Mouse (Mus musculus): ENCODE measurements around the gene Prps1. TPM values are rescaled to one million over a fixed set of nuclear protein-coding genes. Genes with fewer than 3 reads are reported as not detected.
A peak's percentile ranks its signal among the peaks of the same experiment; 100 is the strongest.
"Not testable (repeated sequence)": the region's sequence is repeated elsewhere in the genome, so short reads cannot be mapped to it uniquely, and the experiment has no call there.

The Prps1 gene
- polyA plus RNA-seq, 1 experiment from 2014 or later: 50.9 TPM

DNA sequence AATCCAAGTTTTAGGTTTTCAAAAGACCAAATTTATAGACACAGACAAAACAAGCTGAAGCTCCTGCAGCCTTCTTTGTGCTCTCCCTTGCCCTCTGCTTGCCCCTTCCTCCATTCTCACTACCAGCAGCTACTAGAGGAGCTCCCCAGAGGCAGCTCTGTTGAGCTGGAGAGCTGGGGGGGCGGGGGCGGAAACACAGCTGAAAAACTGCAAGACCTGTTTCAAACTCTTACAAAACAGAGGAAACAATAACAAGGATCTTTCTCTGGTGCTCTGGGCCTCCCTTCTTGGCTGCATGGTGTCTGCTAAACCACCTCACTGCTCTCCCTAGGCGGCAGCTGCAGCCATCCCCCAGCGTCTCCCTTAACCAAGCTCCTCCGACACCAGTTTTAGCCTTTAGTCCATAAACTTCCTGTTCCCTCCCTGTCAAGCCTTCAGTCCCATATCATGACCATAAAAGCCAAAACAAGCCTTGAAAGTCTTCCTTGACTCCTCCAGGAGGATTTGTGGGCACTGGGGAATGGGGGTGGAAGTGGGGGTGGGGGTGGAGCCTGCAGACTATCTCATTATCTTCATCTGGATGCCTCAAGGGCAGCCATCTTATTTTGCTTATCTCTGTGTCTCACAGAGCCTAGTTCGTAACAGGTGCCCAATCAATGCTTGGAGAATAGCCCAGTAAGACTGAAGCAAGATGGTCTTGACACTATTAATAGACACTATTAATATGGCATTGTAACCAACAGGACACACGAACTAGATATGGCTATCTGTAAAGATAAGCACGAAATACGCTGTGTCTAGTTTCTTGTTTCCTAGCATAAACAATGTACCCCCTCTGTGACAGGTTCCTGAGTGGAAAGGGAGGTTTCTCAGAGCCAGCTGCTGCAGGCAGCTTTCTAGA lies 45.2 kb downstream of the Prps1 start:
- ATAC-seq (ENCODE audit: low read depth) (no peak), DNase-seq (no peak)
- no peak overlapping the region for H3K4me3 ChIP-seq (replicated peaks)
- H3K4me1 ChIP-seq (replicated peaks): peaks cover 29% of the 10 kb centered on the region
- H3K9me3 ChIP-seq (replicated peaks): no peaks in the 10 kb centered on the region
- H3K4me2 ChIP-seq: 0 out of 2 replicates have a peak overlapping the region, but pooled peaks have one; percentile 10
- no peaks in the 10 kb centered on the region for H3K27me3 ChIP-seq
- H3K9ac ChIP-seq: no peak overlapping the region
- WGBS (ENCODE audit: insufficient replicate concordance): 37% methylated on average over 9 of the region's 9 CpGs
- H3K36me3 ChIP-seq: no peaks in the 10 kb centered on the region
- no peak overlapping the region for H3K27ac ChIP-seq

DNA sequence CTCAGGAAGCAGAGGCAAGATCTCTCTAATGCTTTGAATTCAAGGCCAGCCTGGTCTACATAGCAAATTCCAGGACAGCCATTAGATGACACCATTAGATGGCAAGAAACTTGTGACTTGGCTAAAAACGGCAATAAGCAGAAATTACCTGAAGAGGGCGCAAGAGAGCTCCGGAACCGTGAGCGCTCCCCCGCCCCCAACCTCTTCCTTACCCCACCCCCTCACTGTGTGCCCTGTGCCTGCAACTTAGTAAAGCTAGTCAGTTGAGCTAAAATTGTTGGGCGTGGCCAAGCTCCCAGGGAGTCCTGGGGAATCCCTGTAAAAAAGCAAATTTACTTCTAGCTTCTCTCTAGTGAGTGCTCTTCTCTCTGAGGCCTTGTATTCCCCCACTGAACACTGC lies 47.5 kb downstream of the Prps1 start:
- no peak overlapping the region for H3K9ac ChIP-seq
- H3K4me3 ChIP-seq (replicated peaks): no peak overlapping the region
- peaks cover 29% of the 10 kb centered on the region for H3K4me1 ChIP-seq (replicated peaks)
- no peak overlapping the region for H3K27ac ChIP-seq
- DNase-seq (peak; percentile 31), ATAC-seq (ENCODE audit: low read depth) (peak; percentile 43)
- no peaks in the 10 kb centered on the region for H3K27me3 ChIP-seq
- WGBS (ENCODE audit: insufficient replicate concordance): 10% methylated on average over 7 of the region's 7 CpGs
- H3K4me2 ChIP-seq: no peak overlapping the region
- H3K36me3 ChIP-seq: no peaks in the 10 kb centered on the region
- H3K9me3 ChIP-seq (replicated peaks): no peaks in the 10 kb centered on the region

DNA sequence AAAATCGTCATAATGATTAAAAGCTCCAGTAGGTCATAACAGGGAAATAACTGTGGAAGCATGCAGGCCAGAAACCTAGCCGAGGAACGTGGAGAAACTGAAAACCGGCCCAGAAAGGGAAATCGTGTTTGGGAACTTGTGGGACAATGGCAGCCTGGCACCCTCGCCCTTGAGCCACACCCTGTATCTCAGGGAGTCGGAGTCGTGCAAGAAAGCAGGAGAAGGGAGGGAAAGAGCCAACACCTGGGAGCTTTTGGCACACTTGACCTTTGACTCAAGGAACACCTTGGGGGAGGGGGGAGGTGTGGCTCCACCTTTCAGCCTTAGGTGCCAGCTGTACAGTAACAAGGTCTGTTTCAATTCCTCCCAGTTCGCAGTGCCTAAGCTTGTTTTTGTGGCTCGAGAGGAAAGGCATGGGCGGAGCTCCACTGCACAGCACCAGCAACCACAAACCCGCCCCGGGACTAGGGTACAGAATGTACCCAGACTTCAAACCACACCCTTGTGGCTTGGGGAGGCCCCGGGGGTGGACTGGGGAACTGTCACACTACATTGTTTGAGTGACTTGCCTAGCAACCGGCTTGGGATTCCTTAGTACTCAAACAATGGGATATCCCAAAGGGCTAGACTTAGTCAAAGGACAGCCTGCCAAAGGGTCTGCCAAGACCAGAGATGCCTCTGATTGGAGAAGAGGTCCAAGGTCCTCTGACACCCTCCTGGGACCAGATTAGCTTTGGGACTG lies 49.3 kb downstream of the Prps1 start:
- ATAC-seq (ENCODE audit: low read depth) (peak; percentile 77), DNase-seq (peak; percentile 38)
- Histone ChIP-seq H3K36me3 (no peaks in the 10 kb centered on the region), H3K27ac (no peak overlapping the region), H3K9me3 (replicated peaks) (no peaks in the 10 kb centered on the region), H3K27me3 (no peaks in the 10 kb centered on the region), H3K4me1 (replicated peaks) (peaks cover 29% of the 10 kb centered on the region), H3K4me2 (peak overlapping the region; percentile 50), H3K9ac (no peak overlapping the region), H3K4me3 (replicated peaks) (no peak overlapping the region)
- 31% methylated on average over 15 of the region's 15 CpGs for WGBS (ENCODE audit: insufficient replicate concordance)

DNA sequence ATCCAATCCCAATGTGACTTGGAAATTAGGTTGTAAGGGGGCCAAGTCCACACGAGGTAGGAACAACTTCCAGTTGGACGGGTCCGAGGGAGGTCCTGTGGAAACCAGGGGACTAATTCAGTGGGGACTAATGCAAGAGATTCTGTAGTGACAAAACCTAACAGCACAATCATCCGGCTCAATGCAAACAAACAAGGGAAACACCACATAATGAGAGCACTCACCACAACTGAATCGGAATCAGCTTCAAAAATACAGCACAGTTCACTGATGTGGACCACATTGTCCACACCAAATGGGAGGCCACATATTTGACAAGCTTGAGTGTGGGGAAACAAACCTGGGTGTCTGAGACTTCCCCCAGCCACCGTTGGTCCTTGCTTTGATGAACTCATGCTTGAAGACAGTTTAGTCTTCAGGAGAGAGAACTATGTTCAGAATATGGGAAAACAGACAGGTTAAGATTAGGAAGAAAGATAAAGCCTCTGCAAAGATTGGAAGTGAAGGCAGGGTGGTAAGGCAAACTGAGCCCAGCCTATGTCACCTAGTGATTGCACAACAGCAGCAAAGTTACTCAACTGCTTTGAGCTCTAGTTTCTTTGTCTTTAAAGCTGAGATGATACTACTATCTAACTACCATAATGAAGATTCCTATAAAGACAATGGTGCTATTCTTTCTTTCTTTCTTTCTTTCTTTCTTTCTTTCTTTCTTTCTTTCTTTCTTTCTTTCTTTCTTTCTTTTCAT lies 50.2 kb downstream of the Prps1 start:
- Histone ChIP-seq H3K27ac (no peak overlapping the region), H3K27me3 (no peaks in the 10 kb centered on the region), H3K9me3 (replicated peaks) (no peaks in the 10 kb centered on the region), H3K36me3 (no peaks in the 10 kb centered on the region), H3K4me3 (replicated peaks) (no peak overlapping the region), H3K4me2 (no peak overlapping the region), H3K4me1 (replicated peaks) (peaks cover 32% of the 10 kb centered on the region), H3K9ac (no peak overlapping the region)
- DNase-seq (no peak), ATAC-seq (ENCODE audit: low read depth) (no peak)
- WGBS (ENCODE audit: insufficient replicate concordance): 56% methylated on average over 6 of the region's 6 CpGs

DNA sequence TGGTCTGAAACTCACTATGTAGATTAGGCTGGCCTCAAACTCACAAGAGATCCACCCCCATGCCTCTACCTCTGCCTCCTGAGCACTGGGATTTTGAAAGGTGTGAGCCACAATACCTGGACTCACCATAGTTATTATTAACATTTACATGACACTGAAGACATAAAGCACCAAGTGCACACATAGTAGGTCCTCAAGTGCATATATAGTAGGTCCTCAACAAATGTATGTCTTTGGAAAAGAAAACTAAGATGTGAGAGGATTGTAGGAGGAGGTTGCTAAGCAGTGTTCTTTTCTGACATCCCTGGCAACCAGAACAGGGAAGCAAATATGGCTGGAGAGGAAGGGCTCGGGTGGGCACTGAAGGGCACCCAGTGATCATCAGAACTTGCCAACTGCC lies 51.0 kb downstream of the Prps1 start:
- Histone ChIP-seq H3K4me1 (replicated peaks) (peaks cover 32% of the 10 kb centered on the region), H3K9ac (no peak overlapping the region), H3K27me3 (no peaks in the 10 kb centered on the region), H3K9me3 (replicated peaks) (no peaks in the 10 kb centered on the region), H3K27ac (no peak overlapping the region), H3K4me3 (replicated peaks) (no peak overlapping the region), H3K4me2 (no peak overlapping the region), H3K36me3 (no peaks in the 10 kb centered on the region)
- DNase-seq: no peak
- 65% methylated on average over 1 of the region's 1 CpGs for WGBS (ENCODE audit: insufficient replicate concordance)
- ATAC-seq (ENCODE audit: low read depth): no peak

DNA sequence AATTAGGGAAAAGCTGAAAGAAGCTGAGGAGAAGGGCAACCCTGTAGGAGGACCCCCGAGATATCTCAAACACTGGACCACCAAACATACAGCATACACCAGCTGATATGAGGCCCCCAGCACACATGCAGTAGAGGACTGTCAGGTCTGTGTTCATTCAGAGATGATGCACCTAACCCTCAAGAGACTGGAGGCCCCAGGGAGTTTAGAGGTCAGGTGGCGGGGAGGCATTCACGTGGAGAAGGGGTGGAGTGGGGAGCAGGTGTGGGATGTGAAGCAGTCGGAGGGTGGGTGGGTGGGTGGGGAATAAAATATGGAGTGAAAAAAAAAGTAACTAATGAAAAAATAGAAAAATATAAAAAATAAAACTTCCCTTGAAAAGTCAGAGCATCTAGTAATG lies 52.4 kb downstream of the Prps1 start:
- not testable (repeated sequence) for H3K4me3 ChIP-seq (replicated peaks); H3K27ac ChIP-seq; ATAC-seq (ENCODE audit: low read depth); H3K4me2 ChIP-seq; DNase-seq; H3K9me3 ChIP-seq (replicated peaks); H3K9ac ChIP-seq; H3K36me3 ChIP-seq; H3K27me3 ChIP-seq
- peaks cover 31% of the 10 kb centered on the region for H3K4me1 ChIP-seq (replicated peaks)
- WGBS (ENCODE audit: insufficient replicate concordance): 76% methylated on average over 4 of the region's 4 CpGs

DNA sequence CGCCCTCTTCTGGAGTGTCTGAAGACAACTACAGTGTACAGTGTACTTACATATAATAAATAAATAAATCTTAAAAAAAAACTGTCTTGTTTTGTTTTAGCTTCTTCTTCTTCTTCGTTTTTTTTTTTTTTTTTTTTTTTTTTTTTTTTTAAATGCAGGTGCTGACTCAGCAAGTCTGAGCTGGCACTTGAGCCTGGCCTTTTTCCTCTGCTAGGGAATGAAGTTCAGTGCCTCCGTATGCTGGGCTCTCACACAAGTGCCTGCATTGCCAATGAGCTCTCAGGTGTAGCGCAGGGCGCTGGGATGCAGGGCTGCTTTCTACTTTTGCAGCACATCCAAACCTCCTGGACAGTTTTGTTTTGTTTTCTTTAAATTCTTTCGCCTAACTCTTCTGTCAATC lies 53.4 kb downstream of the Prps1 start:
- Histone ChIP-seq H3K36me3 (no peaks in the 10 kb centered on the region), H3K4me1 (replicated peaks) (peaks cover 21% of the 10 kb centered on the region), H3K9ac (no peak overlapping the region), H3K4me3 (replicated peaks) (no peak overlapping the region), H3K9me3 (replicated peaks) (no peaks in the 10 kb centered on the region), H3K27ac (no peak overlapping the region), H3K27me3 (no peaks in the 10 kb centered on the region; the same call in 1 of the 2 replicates), H3K4me2 (no peak overlapping the region)
- whole genome bisulfite sequencing (ENCODE audit: insufficient replicate concordance): 55% methylated on average over 6 of the region's 6 CpGs
- no peak for ATAC-seq (ENCODE audit: low read depth)
- DNase-seq: no peak

DNA sequence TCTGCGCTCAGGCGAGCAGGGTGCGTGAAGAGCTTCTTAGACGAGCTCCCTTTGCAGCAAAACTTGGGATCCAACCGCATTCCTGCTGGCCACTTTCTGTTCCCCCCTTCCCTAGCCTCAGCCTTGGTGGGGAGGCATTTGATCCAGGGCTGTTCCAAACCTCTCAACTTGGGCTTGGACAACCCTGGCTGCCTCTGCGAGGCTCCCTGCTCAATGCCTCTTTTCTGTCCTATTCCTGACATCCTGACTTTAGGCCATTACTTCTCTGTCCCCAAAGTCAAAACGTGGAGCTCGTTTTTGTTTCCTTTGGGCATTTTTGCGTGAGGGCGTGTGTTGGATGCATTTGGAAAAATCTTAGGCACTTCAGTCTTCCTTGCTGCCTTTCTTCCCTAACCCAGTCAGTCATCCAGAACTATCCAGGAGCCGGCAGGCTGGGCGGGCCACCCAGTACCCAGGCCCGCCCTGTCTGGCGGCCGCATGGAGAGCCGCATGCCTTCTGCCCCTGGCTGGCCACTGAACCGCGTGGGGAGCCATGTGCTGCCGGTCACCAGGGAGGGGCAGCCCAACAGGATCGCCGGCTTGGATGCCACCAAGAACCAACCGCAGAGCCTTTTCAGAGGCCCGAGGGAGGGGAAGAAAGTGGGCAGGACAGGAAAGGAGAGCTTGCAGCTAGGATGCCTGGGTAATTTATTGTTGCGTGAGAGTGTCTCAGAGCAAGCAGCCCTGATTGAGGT lies 54.5 kb downstream of the Prps1 start:
- peak; percentile 41; the same call in 1 of the 2 replicates for ATAC-seq (ENCODE audit: low read depth)
- peak overlapping the region; percentile 9; the same call in 1 of the 2 replicates for H3K27ac ChIP-seq
- H3K27me3 ChIP-seq: no peaks in the 10 kb centered on the region; the same call in 1 of the 2 replicates

DNA sequence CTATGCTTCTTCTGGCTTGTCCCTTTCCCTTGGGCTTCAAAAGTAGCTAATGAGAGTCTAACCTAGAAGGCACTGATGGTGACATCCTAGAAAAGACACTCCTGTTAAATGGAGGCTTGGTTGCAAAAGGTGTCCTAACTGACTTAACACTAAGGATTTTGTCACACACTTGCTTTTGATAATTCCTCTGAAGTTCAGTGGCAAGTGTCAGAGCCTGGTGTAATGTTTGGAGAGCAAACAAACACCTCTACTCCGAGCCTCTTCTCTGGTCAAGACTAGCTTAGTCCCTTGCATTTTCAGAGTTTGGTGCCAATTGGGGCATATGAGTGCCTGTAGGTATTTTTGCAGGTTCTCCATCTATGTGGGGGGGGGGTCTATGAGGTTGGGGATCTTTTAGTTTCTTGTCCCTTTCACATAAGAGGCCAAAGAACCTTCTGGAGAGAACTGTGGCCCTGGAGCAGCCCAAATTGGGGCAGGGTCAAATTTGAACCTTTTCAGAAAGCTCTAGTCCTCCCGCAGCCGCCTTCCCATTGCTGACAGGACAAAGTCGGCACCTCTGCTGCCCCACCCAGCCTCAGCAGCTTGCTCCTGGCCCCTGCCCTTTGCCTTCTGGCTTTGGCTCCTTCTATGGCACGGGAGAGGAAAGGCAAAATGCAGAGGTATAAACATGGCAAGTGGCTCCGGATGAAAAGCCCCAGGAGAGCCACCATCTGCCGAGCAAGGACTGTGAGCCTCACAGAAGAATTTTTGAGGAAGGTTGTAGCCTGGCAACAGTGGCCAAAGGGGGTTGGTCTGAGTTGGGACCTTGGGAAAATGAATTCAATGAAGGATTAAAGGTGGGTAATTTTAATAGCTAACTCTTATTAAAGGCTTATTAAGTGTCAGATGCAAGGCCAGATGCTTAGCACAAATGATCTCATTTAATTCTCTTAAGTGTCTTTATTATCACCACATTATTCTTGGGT lies 55.6 kb downstream of the Prps1 start:
- Histone ChIP-seq H3K27ac (no peak overlapping the region), H3K9me3 (replicated peaks) (no peaks in the 10 kb centered on the region), H3K4me1 (replicated peaks) (0 out of 2 replicates have a peak, but pooled peaks cover 3% of the 10 kb centered on the region), H3K27me3 (no peaks in the 10 kb centered on the region; the same call in 1 of the 2 replicates), H3K4me3 (replicated peaks) (no peak overlapping the region), H3K9ac (no peak overlapping the region), H3K4me2 (no peak overlapping the region), H3K36me3 (no peaks in the 10 kb centered on the region)
- 61% methylated on average over 7 of the region's 7 CpGs for WGBS (ENCODE audit: insufficient replicate concordance)
- DNase-seq: no peak
- ATAC-seq (ENCODE audit: low read depth): no peak

More for the DNA sequence above, 54.5 kb downstream of the Prps1 start:
- Histone ChIP-seq H3K9ac (no peak overlapping the region), H3K36me3 (no peaks in the 10 kb centered on the region), H3K4me3 (replicated peaks) (no peak overlapping the region), H3K4me1 (replicated peaks) (peaks cover 11% of the 10 kb centered on the region), H3K9me3 (replicated peaks) (no peaks in the 10 kb centered on the region), H3K4me2 (peak overlapping the region; percentile 23; the same call in 1 of the 2 replicates)
- no peak for DNase-seq
- WGBS (ENCODE audit: insufficient replicate concordance): 37% methylated on average over 24 of the region's 24 CpGs

DNA sequence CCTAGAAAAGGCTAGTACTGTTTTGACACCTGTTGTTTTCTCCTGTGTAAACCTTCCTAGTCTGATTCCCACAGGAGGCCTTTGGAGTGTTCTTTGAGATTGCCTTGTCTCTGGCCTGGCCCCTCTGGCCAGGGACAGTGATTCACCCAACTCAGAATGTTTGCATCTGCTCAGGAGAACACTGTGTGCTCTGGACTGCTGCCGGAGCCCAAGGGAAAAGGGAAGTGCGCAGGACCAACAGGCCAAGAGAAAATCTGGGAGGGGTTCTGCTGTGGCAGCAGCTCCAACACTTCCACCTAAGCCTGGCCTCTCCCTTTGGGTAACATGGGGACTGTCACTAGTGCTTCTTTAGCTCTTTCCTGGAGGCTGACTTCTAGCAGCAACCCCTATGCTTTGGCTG lies 57.0 kb downstream of the Prps1 start:
- Histone ChIP-seq H3K4me2 (no peak overlapping the region), H3K27ac (no peak overlapping the region), H3K4me3 (replicated peaks) (no peak overlapping the region), H3K27me3 (no peaks in the 10 kb centered on the region; the same call in 1 of the 2 replicates), H3K4me1 (replicated peaks) (0 out of 2 replicates have a peak, but pooled peaks cover 3% of the 10 kb centered on the region), H3K9me3 (replicated peaks) (no peaks in the 10 kb centered on the region), H3K36me3 (no peaks in the 10 kb centered on the region), H3K9ac (no peak overlapping the region)
- WGBS (ENCODE audit: insufficient replicate concordance): 63% methylated on average over 2 of the region's 2 CpGs
- DNase-seq (no peak), ATAC-seq (ENCODE audit: low read depth) (no peak)
